Mouse (Mus musculus) heart, postnatal 0 days (tissue): ENCODE data around the gene Adamtsl2. TPM values are rescaled to one million over a fixed set of nuclear protein-coding genes. Genes with fewer than 3 reads are reported as not detected.

Source experiments
- ATAC-seq: fragments of 200-750 bp; cut with Nextera tagmentation; 2 replicates; pipeline ENCODE4 v1.8.0; 2017; ENCODE audit warnings: low read depth, moderate number of reproducible peaks, moderate library complexity; ENCODE audit not compliant: insufficient read depth
- DNase-seq: peaks from one replicate; pipeline ENCODE4 v3.0.0-alpha.2; 2016; ENCODE audit warnings: low spot score
- H3K27ac ChIP-seq: fragments of 300-500 bp; sonication (generic); 2 replicates; pipeline ENCODE4 v1.5.1; 2014; ENCODE audit warnings: low read depth, mild to moderate bottlenecking
- H3K27me3 ChIP-seq: fragments of 300-500 bp; sonication (generic); 2 replicates; pipeline ENCODE4 v1.6.1; 2014; ENCODE audit warnings: low read length, mixed read lengths; ENCODE audit not compliant: control insufficient read depth, insufficient read depth
- H3K36me3 ChIP-seq: fragments of 300-500 bp; sonication (generic); replicated peaks from 2 replicates; pipeline ENCODE4 v1.6.1; 2014; ENCODE audit warnings: low read length, mixed read lengths; ENCODE audit not compliant: control insufficient read depth, insufficient read depth
- H3K4me1 ChIP-seq: fragments of 300-500 bp; sonication (generic); 2 replicates; pipeline ENCODE4 v1.6.1; 2014; ENCODE audit warnings: antibody characterized with exemption; ENCODE audit not compliant: control insufficient read depth, insufficient read depth
- H3K4me2 ChIP-seq: fragments of 300-500 bp; sonication (generic); 2 replicates; pipeline ENCODE4 v1.6.1; 2014; ENCODE audit warnings: low read depth, mild to moderate bottlenecking, low read length, moderate library complexity
- H3K4me3 ChIP-seq: fragments of 300-500 bp; sonication (generic); 2 replicates; pipeline ENCODE4 v1.5.1; 2014; ENCODE audit warnings: low read depth, low read length
- H3K9ac ChIP-seq: fragments of 300-500 bp; sonication (generic); replicated peaks from 2 replicates; pipeline ENCODE4 v1.6.1; 2014; ENCODE audit warnings: low read depth, low read length, mixed read lengths
- H3K9me3 ChIP-seq: fragments of 300-500 bp; sonication (generic); replicated peaks from 2 replicates; pipeline ENCODE4 v1.6.1; 2016; ENCODE audit warnings: low read length; ENCODE audit not compliant: control insufficient read depth
- CTCF ChIP-seq: IDR thresholded peaks from 2 replicates; pipeline ENCODE4 v1.5.1; 2016; ENCODE audit warnings: antibody characterized with exemption, control low read depth, low read depth
- EP300 ChIP-seq: IDR thresholded peaks from 2 replicates; pipeline ENCODE4 v1.6.1; 2016; ENCODE audit warnings: antibody characterized with exemption, low read depth
- whole genome bisulfite sequencing: fragments of 180-500 bp; shearing (Covaris S2); extraction: QIAGEN DNeasy Blood & Tissue Kit; methylation state at CpG from one replicate; pipeline ENCODE4 v1.1.7; 2014; 5-methylcytosine and 5-hydroxymethylcytosine counted together
- polyA plus RNA-seq: library from polyadenylated mRNA; unstranded; fragments of >200 nt; fragmentation: Nextera tagmentation; extraction: Ambion mirVana; gene quantifications from 2 replicates; pipeline ENCODE4 v1.2.1, GENCODE M21; 2015
- total RNA-seq: library from RNA; depleted of rRNA; stranded (reverse); fragments of >200 nt; gene quantifications from 2 replicates; pipeline ENCODE4 v1.2.3, GENCODE M21; 2014; ENCODE audit warnings: low replicate concordance

The Adamtsl2 gene
- total and polyA plus RNA-seq, 2 experiments from 2014 or later, result 7.2 to 21.9 TPM

DNA sequence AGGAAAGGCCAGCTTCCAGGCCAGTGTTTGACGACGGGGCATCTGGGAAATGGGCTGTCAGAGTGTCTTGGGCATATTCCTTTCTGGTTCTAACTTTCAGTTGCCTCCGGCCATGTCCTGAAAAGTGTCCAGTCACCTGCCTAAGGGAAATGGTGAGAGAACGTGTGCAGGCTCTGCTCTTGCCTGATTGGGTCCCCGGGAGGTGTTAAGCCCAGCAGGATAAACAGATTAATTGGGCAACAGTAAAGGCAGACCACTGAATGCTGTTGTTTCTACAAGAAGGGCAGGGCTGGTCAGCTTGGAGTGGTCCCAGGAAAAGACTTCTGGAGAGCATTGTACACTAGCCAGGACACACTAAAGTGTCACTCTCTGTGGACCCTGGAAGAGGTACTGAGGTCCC is 9.5 kb downstream of the Adamtsl2 start:
- Histone ChIP-seq H3K27ac (peak overlapping the region; percentile 60), H3K9me3 (no peaks in the 10 kb centered on the region), H3K4me3 (no peak overlapping the region), H3K27me3 (no peaks in the 10 kb centered on the region), H3K4me1 (peaks cover 26% of the 10 kb centered on the region; the same call in 1 of the 2 replicates), H3K4me2 (no peak overlapping the region), H3K9ac (no peak overlapping the region), H3K36me3 (no peaks in the 10 kb centered on the region)
- DNase-seq, result no peak
- TF ChIP-seq CTCF (no peak), EP300 (no peak)
- WGBS, result 70% methylated on average over 5 of the region's 5 CpGs
- no peak for ATAC-seq

DNA sequence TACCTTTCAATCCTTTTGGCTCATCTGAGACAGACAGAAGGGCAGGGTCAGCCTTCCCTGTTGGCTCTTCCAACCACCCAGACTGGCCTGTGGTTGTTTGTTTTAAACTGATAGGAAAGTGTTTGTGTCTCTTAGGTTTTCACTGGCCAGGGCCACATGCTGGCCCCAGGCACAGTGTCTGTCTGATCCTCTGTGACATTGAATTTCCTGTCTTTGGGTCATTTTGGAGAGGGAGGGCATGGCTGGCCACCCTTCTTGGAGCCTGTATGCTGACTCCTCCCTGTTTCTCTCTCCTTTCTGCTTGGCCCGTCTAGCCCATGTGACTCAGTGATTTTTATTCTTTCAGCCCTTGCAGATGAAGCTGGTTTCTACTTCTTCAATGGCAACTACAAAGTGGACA is 10.1 kb downstream of the Adamtsl2 start:
- no peak overlapping the region for H3K4me2 ChIP-seq
- 0 out of 2 replicates have a peak overlapping the region, but pooled peaks have one; percentile 60 for H3K27ac ChIP-seq
- no peaks in the 10 kb centered on the region for H3K36me3 ChIP-seq
- H3K9me3 ChIP-seq, result no peaks in the 10 kb centered on the region
- no peak overlapping the region for H3K9ac ChIP-seq
- 58% methylated on average over 1 of the region's 1 CpGs for WGBS
- H3K27me3 ChIP-seq, result no peaks in the 10 kb centered on the region
- H3K4me1 ChIP-seq, result peaks cover 23% of the 10 kb centered on the region; the same call in 1 of the 2 replicates
- DNase-seq (no peak), ATAC-seq (no peak)
- TF ChIP-seq CTCF, result no peak
- no peak for TF ChIP-seq EP300
- H3K4me3 ChIP-seq, result no peak overlapping the region

DNA sequence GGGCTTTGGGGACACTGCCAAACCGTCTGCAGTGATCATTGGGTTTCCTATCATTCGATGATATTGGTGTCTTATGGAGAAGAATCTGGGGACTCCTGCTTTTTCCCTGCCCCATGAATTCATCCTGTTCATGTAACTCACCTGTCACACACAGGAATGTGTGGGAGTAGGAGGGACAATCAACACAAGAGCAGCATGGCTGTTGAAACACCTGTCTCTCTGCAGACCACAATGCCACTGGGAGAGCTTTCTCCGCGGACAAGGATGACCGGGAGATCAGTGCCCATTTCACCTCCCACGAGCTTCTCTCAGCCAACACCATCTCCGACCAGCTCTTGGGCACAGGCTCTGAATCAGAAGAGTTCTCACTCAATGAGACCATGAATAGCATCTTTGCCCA is 16.0 kb downstream of the Adamtsl2 start:
- Histone ChIP-seq H3K9me3 (no peaks in the 10 kb centered on the region), H3K27me3 (no peaks in the 10 kb centered on the region), H3K27ac (no peak overlapping the region), H3K36me3 (no peaks in the 10 kb centered on the region), H3K4me1 (peaks cover 32% of the 10 kb centered on the region), H3K4me3 (no peak overlapping the region), H3K9ac (no peak overlapping the region), H3K4me2 (no peak overlapping the region)
- ATAC-seq, result no peak
- TF ChIP-seq EP300, result no peak
- TF ChIP-seq CTCF, result no peak
- no peak for DNase-seq
- 94% methylated on average over 7 of the region's 7 CpGs for WGBS

DNA sequence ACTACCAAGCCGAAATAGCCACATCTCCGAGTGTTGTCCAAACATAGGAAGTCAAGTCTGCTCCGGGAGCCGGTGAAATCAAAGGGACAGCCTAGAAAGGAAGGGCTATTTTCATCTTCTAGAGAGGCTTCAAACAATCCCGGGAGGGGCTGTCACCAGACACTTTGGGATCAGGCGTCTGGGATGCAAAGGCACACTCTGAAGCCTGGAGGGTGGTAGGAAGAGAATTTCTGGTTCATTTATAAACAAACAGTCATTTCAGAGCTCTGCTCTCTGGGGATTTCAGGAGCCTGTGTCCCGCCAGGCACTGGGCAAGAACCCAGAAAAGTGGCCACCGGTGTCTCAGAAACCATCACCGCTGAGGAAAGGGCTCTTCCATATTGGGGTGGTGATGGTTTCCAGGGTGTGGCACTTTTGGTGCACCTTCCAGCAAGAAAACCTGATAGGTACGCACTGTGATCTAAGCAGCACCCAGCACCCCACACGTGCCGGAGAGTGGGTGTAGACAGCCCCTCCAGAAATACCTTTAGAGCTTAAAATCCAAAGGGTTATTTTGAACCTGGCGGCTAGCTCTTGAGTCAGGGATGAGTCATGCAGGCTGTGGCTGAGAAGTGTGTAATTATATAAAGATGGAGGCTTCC is 17.3 kb downstream of the Adamtsl2 start:
- H3K9ac ChIP-seq, result no peak overlapping the region
- DNase-seq, result peak; percentile 44
- ATAC-seq, result peak; percentile 29; the same call in 1 of the 2 replicates

DNA sequence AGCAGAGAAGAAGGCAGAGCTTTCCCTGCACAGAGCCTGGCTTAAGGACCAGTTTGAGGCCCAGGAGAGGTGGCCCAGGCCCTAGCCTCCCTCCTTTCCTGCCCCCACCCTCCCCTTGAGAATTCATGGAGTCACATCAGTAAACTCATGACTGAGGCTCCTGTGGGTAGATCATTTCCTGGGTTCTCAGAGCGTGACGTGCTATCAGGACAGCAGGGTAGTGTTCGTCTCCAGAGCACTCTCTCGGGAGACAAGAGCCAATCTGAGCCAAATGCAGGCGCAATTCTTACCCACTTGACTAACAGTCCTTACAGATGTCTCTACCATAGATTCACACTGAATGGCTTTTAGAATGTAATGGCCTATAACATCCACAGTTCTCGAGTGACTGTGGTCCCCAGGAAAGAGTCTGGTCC is 18.1 kb downstream of the Adamtsl2 start:
- no peak overlapping the region for H3K4me3 ChIP-seq
- WGBS, result 37% methylated on average over 6 of the region's 6 CpGs
- H3K9me3 ChIP-seq, result no peaks in the 10 kb centered on the region
- no peak overlapping the region for H3K4me2 ChIP-seq
- TF ChIP-seq EP300, result no peak
- no peak for TF ChIP-seq CTCF
- ATAC-seq (0 out of 2 replicates have a peak, but pooled peaks have one; percentile 18), DNase-seq (no peak)
- no peak overlapping the region for H3K9ac ChIP-seq
- peak overlapping the region; percentile 1; the same call in 1 of the 2 replicates for H3K27ac ChIP-seq
- H3K27me3 ChIP-seq, result no peaks in the 10 kb centered on the region; the same call in 1 of the 2 replicates
- H3K4me1 ChIP-seq, result peaks cover 32% of the 10 kb centered on the region
- H3K36me3 ChIP-seq, result no peaks in the 10 kb centered on the region

More for the DNA sequence above, 17.3 kb downstream of the Adamtsl2 start:
- H3K4me2 ChIP-seq, result no peak overlapping the region
- H3K36me3 ChIP-seq, result no peaks in the 10 kb centered on the region
- no peaks in the 10 kb centered on the region for H3K9me3 ChIP-seq
- H3K4me3 ChIP-seq, result no peak overlapping the region
- 16% methylated on average over 13 of the region's 13 CpGs for WGBS
- H3K4me1 ChIP-seq, result peaks cover 32% of the 10 kb centered on the region
- no peaks in the 10 kb centered on the region for H3K27me3 ChIP-seq
- TF ChIP-seq CTCF, result no peak
- H3K27ac ChIP-seq, result 0 out of 2 replicates have a peak overlapping the region, but pooled peaks have one; percentile 40
